Mouse (Mus musculus) c-Kit-positive CD71-positive TER-119-positive erythroid progenitor cells, embryonic 14.5 days (primary cell): Measurements from ENCODE around the gene Ntsr1.

ENCODE experiments used
- DNase-seq: peaks from one replicate; pipeline ENCODE4 v3.0.0-alpha.2; 2013; ENCODE audit warnings: low spot score

Gene Ntsr1

DNA sequence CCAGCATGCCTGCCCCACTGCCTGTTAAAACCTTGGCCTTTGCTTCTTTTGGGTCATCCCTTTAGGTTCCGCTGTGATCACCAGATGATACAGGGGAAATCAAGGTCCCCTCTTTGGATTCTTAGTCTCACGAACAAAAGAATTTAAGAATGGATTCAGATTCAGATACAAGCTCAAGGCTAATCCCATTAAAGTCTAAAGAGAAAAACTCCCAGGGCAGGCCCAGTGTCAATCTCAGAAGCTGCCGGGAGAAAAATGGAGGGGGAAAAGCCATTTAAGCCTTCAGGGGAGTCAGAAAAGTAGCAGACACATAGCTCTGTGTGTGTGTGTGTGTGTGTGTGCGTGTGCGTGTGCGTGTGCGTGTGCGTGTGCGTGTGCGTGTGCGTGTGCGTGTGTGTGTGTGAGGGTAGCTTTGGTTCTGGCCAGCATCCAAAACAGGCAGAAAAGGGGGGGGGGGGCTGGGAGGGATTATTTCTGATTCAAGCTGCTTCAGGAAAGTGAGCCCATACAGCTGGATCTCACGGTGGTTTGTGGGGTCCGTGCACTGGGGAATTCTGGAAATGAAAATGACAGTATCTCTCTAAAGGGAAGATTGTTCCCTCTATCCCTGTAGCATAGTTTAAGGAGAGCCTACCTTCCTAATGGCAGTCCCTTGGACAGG, 8.8 kb downstream of the Ntsr1 start:
- no peak for DNase-seq

DNA sequence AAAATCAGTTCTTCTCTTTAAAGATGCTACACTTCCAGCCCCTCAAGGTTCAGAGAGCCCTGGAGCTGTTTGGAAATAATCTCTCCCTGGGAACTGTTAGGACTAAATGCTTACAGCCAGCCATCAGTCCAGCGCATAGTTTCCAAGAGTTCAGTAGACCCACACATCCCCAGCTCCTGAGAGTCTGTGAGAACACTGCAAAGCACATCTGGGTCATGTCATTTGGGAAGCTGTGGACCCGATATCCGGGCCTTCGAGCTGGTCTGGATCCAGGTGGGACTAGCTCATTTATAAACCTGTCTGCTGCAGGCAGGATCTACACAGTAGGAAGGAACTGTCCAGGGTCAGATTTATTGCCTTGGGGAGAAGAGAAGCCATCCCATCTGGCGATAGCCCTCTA, 11.1 kb downstream of the Ntsr1 start:
- no peak for DNase-seq

GRCm38 (mm10) chr2:180511875-180512661, 12.3 kb downstream of the Ntsr1 start:
- no peak for DNase-seq

- no peak for DNase-seq
These were observed 13.2 kb downstream of the Ntsr1 start for GRCm38 (mm10) chr2:180513019-180513418.

DNA sequence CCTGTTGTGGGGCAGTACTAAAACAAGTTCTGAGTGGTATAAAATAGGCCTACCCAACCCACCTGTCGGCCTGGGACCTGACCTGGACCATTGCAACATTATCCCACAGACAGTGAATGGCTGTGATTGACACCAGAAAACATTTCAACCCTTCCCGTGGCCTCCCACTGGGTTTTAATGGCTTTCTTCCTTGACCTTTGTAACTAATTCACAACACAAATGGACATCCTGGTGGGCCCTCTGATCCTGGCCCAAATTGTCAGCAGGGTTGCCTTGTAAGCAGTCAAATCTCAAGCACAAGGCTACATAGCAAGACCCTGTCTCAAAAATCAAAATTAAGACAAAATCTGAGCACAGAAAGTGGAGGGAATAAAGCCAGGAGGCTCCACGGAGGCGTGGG, 14.1 kb downstream of the Ntsr1 start:
- no peak for DNase-seq

DNA sequence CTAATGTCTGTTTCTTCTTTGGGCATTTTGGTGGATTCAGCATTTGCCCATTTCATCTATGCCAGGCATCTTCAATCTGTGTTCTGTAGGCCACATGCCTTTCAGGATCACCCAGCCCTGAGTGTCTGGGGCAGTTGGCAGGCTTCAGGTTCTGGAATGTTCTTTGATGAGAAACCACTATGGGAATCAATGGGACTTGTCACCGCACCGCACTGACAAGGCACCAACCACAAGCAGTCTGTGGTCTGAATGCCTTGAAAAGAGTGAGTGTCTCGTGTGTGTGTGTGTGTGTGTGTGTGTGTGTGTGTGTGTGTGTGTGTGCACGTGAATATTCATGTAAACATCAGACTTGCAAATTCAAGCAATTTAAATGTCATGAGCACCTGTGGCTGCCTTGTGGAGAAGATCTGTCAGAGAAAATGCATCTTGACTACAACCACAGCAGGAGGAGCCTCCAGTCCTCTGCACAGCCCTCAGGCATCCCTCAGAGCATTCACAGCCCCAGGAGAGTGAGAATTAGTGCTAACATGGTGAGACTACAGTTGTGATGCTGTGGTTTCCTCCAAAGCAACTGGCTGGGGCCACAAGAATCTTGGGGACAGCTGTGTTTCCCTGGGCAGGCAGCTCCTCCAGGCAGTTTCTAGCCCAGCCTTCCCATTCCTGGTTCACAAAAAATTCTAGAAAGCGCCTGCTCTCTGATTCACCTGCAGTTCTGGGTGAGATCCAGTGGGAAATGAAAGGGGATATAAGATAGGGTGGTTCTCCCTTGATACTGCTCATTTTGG, 21.9 kb downstream of the Ntsr1 start:
- DNase-seq: no peak

GRCm38 (mm10) chr2:180522825-180523224, 23.0 kb downstream of the Ntsr1 start:
- DNase-seq: no peak

DNA sequence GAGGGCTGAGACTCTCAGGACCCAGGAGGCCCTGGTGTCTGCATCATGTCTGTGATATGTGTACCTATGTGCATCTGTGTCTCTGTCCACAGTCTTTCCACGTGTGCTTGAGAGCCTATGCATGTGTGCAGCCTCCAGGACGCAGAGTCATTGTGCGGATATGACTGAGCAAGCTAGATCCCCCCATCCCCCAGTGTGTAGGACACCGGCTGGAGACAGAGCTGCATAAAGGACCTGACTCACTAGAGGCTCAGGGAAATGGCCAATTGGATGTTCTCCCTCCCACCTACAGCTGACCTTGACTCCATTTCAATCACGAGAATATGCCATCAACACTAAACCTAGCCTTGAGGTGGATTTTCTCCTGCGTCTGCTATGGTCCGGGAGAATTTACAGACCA, 27.7 kb downstream of the Ntsr1 start:
- DNase-seq: no peak

DNA sequence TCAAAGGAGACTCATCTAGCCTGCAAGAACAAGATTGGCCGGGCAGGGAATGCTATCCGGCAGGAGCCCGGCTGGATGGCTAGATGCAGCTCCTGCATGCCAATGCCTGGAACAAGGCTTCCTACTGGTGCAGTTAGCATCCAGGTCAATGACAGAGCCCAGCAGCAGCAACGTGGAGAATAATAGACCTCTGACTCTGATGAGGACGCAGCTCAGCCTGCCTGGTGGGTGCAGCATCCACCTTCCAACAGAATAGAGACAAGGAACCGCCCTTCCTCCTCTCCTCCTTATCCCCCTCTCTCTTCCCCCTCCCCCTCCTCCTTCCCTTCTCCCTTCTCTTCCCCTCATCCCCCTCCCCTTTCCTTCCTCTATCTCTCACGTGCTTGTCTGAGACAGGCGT, 28.1 kb downstream of the Ntsr1 start:
- DNase-seq: no peak

DNA sequence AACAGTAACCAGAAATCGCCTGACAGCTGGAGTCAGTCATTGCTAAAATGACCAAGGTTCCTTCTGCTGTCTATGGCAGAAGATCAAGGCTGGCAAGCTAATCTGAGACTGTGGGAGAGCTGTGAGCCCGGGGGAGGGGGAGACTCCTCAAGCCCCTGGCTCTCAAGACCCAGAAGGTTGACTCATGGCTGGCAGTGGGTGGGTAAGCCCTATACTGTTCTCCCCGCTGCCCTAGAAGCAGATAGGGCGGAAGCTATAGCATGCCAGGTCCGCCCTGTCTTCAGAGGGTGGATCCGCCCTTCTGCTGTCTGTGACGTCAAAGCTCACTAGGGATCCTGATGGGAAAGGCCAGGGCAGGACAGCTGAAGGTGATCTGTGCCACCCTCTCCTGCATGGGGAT, 30.4 kb downstream of the Ntsr1 start:
- DNase-seq: no peak

DNA sequence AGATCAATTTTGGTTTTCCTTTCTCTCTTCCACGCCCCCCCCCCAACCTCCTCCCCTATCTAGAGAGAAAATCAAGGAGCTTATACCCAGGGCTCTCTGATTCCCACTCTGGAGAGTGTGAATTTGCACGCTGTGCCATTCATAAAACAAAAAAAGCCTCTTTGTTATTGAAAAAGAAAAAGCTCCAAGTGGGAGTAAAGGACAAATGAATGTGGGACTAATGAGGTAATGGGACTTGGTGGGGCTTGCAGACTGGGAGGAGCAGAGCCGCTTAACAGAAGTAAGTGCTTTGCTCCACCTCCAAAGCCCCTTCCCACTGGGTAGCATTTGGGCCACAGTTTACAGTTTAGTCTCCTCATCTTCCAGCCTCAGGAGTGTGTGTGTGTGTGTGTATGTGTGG, 30.8 kb downstream of the Ntsr1 start:
- DNase-seq: no peak

DNA sequence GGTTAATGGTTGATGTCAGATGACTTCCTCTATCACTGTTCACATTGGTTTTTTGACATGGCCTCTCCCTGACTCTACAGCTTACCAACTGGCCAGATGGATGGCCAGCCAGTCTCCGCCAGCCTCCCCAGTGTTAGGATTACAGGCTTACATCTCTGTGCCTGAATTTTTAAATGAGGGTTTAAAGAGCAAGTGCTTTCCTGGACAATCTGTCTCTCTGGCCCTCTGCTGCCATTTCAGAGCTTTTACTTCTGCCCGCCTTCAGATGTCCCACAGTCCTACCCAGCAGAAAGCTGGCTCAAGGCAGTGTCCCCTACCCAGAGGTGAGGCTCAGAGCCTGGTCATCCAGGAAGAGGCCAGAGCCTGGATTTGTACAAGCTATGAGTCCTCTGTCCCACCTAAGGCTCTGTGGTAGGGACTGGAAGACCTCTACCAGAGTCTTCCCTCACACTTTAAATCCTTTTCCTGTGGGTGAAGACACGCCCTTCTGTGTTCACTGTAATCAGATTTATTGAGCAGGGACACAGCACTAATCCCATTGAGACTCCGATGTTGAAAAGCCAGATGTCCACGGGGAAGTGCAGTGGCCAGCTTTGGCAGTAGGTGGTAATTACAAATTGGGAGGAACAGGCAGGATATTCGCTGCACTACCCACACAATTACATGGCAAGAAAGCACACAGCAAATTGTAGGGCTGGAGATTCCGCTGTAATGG, 32.1 kb downstream of the Ntsr1 start:
- no peak for DNase-seq

DNA sequence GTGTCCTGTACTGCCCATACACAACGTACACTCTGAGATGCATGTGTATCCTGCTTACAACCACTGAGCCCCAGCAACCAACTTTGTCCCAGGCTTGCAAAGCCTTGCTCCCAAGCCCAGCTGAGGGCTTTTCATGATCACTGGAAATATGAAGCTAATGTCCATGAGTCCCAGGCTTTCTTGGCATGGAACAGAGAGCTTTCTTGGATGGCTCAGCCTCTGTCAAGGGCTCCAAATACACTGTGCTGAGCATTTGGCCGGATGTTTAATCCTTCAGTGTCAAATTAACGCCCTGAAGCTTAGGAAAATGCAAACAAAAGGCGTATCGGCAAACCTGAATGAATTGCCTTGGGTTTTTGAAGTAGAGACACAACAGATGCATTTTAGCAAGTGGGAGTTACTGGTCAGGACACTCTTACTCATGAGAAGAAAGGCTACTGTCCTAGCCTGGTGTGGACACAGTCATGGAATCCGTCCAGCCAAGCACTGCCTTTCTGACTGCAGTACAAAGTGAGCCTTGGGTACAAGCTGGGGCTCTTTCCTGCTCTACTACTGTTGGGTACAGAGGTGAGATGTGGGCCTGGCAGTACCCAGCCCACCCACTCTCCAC, 32.7 kb downstream of the Ntsr1 start:
- no peak for DNase-seq

- DNase-seq: no peak
These were observed 33.5 kb downstream of the Ntsr1 start for GRCm38 (mm10) chr2:180533237-180533636.

DNA sequence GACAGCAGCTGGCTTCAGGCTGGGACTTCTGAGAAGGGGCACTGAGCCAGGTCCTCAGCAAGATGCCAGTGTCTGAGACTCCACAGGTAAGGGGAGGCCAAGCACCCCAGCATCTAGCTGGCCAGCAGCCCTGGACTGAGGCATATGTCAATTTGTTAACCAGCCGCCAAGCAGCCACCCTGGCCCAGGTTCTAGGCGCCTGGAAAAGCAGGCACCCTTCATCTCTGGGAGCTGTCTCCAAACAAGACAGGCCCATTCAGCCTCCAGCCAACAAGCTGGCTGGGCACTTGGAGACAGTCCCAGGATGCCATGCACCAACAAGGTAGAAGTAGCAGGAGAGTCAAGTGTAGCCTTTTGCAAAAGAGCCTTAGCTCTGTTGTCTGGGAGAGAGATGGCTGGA, 43.9 kb downstream of the Ntsr1 start:
- no peak for DNase-seq

DNA sequence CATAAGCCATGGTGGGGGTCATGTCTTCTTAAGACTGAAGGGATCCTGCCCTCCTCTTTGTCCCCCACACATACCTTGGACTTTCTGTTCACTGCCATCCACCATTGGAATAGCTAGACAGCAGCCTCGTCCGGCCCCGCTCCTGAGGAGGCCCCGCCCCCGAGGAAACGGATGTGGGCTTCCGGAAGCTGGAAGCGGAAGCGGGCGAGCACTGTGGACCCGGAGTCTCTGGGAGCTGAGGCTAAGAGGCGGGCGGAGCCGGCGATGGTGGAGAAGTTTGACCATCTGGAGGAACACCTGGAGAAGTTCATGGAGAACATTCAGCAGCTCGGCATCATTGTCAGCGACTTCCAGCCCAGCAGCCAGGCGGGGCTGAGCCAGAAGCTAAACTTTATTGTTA, 45.3 kb downstream of the Ntsr1 start:
- DNase-seq: no peak

- no peak for DNase-seq
These were observed 47.8 kb downstream of the Ntsr1 start for GRCm38 (mm10) chr2:180547384-180548106.

GRCm38 (mm10) chr2:180552340-180552739, 52.6 kb downstream of the Ntsr1 start:
- no peak for DNase-seq

DNA sequence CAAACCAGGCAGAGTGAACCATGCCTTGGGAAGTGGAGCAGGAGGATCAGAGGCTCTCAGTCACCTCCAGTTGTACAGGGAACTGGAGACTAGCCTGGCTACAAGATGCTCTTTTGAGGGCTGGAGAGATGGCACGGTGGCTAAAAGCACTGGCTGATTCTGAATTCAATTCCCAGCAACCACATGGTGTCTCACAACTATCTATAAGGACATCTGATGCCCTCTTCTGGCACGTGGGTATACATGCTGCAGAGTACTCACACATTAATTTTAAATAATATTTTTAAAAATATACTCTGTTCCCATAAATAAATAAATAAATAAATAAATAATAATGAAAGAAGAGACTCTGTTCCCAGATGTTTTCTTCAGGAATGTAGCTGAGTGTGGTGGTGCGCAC, 55.4 kb downstream of the Ntsr1 start:
- DNase-seq: no peak

DNA sequence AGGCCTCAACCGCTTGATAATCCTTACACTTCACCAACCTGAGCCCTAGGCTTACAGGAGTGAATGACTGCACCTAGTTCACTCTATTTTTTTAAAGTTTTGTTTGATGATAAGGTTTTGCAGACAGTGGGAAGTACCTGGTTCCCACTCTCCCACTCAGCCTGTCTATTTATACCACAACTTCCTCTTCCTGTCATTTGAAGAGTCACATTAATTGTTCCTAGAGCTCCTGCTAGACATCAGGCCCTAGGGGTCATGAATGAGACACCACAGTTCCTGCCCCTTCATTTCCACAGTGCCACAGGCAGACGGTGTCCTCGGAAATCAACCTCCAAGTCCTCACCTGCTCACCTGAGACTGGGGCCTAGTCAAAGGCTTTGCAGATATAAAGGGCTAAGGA, 56.7 kb downstream of the Ntsr1 start:
- DNase-seq: no peak

- DNase-seq: no peak
These were observed 60.5 kb downstream of the Ntsr1 start for GRCm38 (mm10) chr2:180560245-180560644.
